Mouse (Mus musculus): Measurements from ENCODE around the gene Siva1. TPM values are rescaled to one million over a fixed set of nuclear protein-coding genes. Genes with fewer than 3 reads are reported as not detected.
A peak's percentile ranks its signal among the peaks of the same experiment; 100 is the strongest.

Siva1 gene
- polyA plus RNA-seq, 1 experiment from 2014 or later, result 152 TPM

GRCm38 (mm10) chr12:112677076-112677475 lies 32.6 kb downstream of the Siva1 start:
- Histone ChIP-seq H3K4me2 (ENCODE audit: low read depth, low read length) (no peak overlapping the region), H3K4me1 (ENCODE audit: control insufficient read depth, insufficient read depth, low read length) (peaks cover 39% of the 10 kb centered on the region), H3K27ac (ENCODE audit: low read length) (peak overlapping the region; percentile 3; the same call in 1 of the 2 replicates), H3K36me3 (ENCODE audit: control insufficient read depth, insufficient read depth, low read length) (no peaks in the 10 kb centered on the region), H3K9ac (ENCODE audit: low read length) (no peak overlapping the region), H3K27me3 (ENCODE audit: control insufficient read depth, insufficient read depth, low read length) (peaks cover 7% of the 10 kb centered on the region), H3K9me3 (replicated peaks; ENCODE audit: control insufficient read depth, low read length) (no peaks in the 10 kb centered on the region), H3K4me3 (replicated peaks; ENCODE audit: low read length) (no peak overlapping the region)
- 47% methylated on average over 5 of the region's 5 CpGs for WGBS
- no peak for ATAC-seq (ENCODE audit: insufficient read depth, low FRiP score)

- ATAC-seq (ENCODE audit: insufficient read depth, low FRiP score), result no peak
- Histone ChIP-seq H3K9ac (ENCODE audit: low read length) (peak overlapping the region; percentile 88), H3K27me3 (ENCODE audit: control insufficient read depth, insufficient read depth, low read length) (peaks cover 7% of the 10 kb centered on the region), H3K9me3 (replicated peaks; ENCODE audit: control insufficient read depth, low read length) (no peaks in the 10 kb centered on the region), H3K4me2 (ENCODE audit: low read depth, low read length) (peak overlapping the region; percentile 93), H3K27ac (ENCODE audit: low read length) (peak overlapping the region; percentile 95), H3K4me3 (replicated peaks; ENCODE audit: low read length) (peak overlapping the region; percentile 75), H3K4me1 (ENCODE audit: control insufficient read depth, insufficient read depth, low read length) (peaks cover 32% of the 10 kb centered on the region), H3K36me3 (ENCODE audit: control insufficient read depth, insufficient read depth, low read length) (no peaks in the 10 kb centered on the region)
- 30% methylated on average over 19 of the region's 19 CpGs for WGBS
These were observed 33.6 kb downstream of the Siva1 start for GRCm38 (mm10) chr12:112677943-112678554.

GRCm38 (mm10) chr12:112678555-112679026 lies 34.1 kb downstream of the Siva1 start, which contains the start of gene Zbtb42:
Zbtb42 (plus strand) TSS chr12:112678828.
- Histone ChIP-seq H3K4me1 (ENCODE audit: control insufficient read depth, insufficient read depth, low read length) (peaks cover 32% of the 10 kb centered on the region), H3K4me3 (replicated peaks; ENCODE audit: low read length) (peak within 1 kb of the TSS; percentile 75), H3K9ac (ENCODE audit: low read length) (peak within 1 kb of the TSS; percentile 88), H3K27me3 (ENCODE audit: control insufficient read depth, insufficient read depth, low read length) (peaks cover 7% of the 10 kb centered on the region), H3K36me3 (ENCODE audit: control insufficient read depth, insufficient read depth, low read length) (no peaks in the 10 kb centered on the region), H3K4me2 (ENCODE audit: low read depth, low read length) (peak within 1 kb of the TSS; percentile 93), H3K27ac (ENCODE audit: low read length) (peak within 1 kb of the TSS; percentile 95), H3K9me3 (replicated peaks; ENCODE audit: control insufficient read depth, low read length) (no peaks in the 10 kb centered on the region)
- ATAC-seq (ENCODE audit: insufficient read depth, low FRiP score), result peak; percentile 48
- under 1% methylated on average over 53 of the region's 60 CpGs for WGBS

- Histone ChIP-seq H3K4me2 (ENCODE audit: low read depth, low read length) (peak overlapping the region; percentile 93), H3K9me3 (replicated peaks; ENCODE audit: control insufficient read depth, low read length) (no peaks in the 10 kb centered on the region), H3K4me1 (ENCODE audit: control insufficient read depth, insufficient read depth, low read length) (peaks cover 32% of the 10 kb centered on the region), H3K4me3 (replicated peaks; ENCODE audit: low read length) (peak overlapping the region; percentile 75), H3K9ac (ENCODE audit: low read length) (peak overlapping the region; percentile 88), H3K36me3 (ENCODE audit: control insufficient read depth, insufficient read depth, low read length) (no peaks in the 10 kb centered on the region), H3K27me3 (ENCODE audit: control insufficient read depth, insufficient read depth, low read length) (peaks cover 7% of the 10 kb centered on the region), H3K27ac (ENCODE audit: low read length) (peak overlapping the region; percentile 95)
- peak; percentile 71 for ATAC-seq (ENCODE audit: insufficient read depth, low FRiP score)
- WGBS, result 4% methylated on average over 75 of the region's 87 CpGs
These were observed 34.8 kb downstream of the Siva1 start for GRCm38 (mm10) chr12:112679027-112679996.

GRCm38 (mm10) chr12:112683351-112683750 lies 38.9 kb downstream of the Siva1 start:
- WGBS, result 55% methylated on average over 7 of the region's 7 CpGs
- no peak overlapping the region for H3K27ac ChIP-seq (ENCODE audit: low read length)
- H3K27me3 ChIP-seq (ENCODE audit: control insufficient read depth, insufficient read depth, low read length), result peaks cover 7% of the 10 kb centered on the region
- no peak overlapping the region for H3K4me3 ChIP-seq (replicated peaks; ENCODE audit: low read length)
- H3K36me3 ChIP-seq (ENCODE audit: control insufficient read depth, insufficient read depth, low read length), result no peaks in the 10 kb centered on the region
- no peak overlapping the region for H3K9ac ChIP-seq (ENCODE audit: low read length)
- H3K4me1 ChIP-seq (ENCODE audit: control insufficient read depth, insufficient read depth, low read length), result peaks cover 6% of the 10 kb centered on the region
- ATAC-seq (ENCODE audit: insufficient read depth, low FRiP score), result no peak
- no peaks in the 10 kb centered on the region for H3K9me3 ChIP-seq (replicated peaks; ENCODE audit: control insufficient read depth, low read length)
- no peak overlapping the region for H3K4me2 ChIP-seq (ENCODE audit: low read depth, low read length)

- WGBS, result 45% methylated on average over 15 of the region's 15 CpGs
- ATAC-seq (ENCODE audit: insufficient read depth, low FRiP score), result no peak
These were observed 44.0 kb downstream of the Siva1 start for GRCm38 (mm10) chr12:112688458-112688857.

GRCm38 (mm10) chr12:112693185-112694126 lies 49.0 kb downstream of the Siva1 start:
- WGBS, result 2% methylated on average over 54 of the region's 54 CpGs
- Histone ChIP-seq H3K27me3 (ENCODE audit: control insufficient read depth, insufficient read depth, low read length) (no peaks in the 10 kb centered on the region; the same call in 1 of the 2 replicates), H3K9me3 (replicated peaks; ENCODE audit: control insufficient read depth, low read length) (no peaks in the 10 kb centered on the region), H3K4me2 (ENCODE audit: low read depth, low read length) (peak overlapping the region; percentile 66), H3K4me1 (ENCODE audit: control insufficient read depth, insufficient read depth, low read length) (peaks cover 12% of the 10 kb centered on the region), H3K9ac (ENCODE audit: low read length) (peak overlapping the region; percentile 93), H3K4me3 (replicated peaks; ENCODE audit: low read length) (peak overlapping the region; percentile 68), H3K36me3 (ENCODE audit: control insufficient read depth, insufficient read depth, low read length) (no peaks in the 10 kb centered on the region), H3K27ac (ENCODE audit: low read length) (peak overlapping the region; percentile 76)
- ATAC-seq (ENCODE audit: insufficient read depth, low FRiP score), result peak; percentile 97

More at GRCm38 (mm10) chr12:112688458-112688857, 44.0 kb downstream of the Siva1 start:
- H3K9ac ChIP-seq (ENCODE audit: low read length), result no peak overlapping the region; the same call in 1 of the 2 replicates
- H3K4me1 ChIP-seq (ENCODE audit: control insufficient read depth, insufficient read depth, low read length), result peaks cover 6% of the 10 kb centered on the region
- no peak overlapping the region for H3K27ac ChIP-seq (ENCODE audit: low read length)
- H3K27me3 ChIP-seq (ENCODE audit: control insufficient read depth, insufficient read depth, low read length), result no peaks in the 10 kb centered on the region
- no peaks in the 10 kb centered on the region for H3K36me3 ChIP-seq (ENCODE audit: control insufficient read depth, insufficient read depth, low read length)
- no peak overlapping the region for H3K4me3 ChIP-seq (replicated peaks; ENCODE audit: low read length)
- H3K4me2 ChIP-seq (ENCODE audit: low read depth, low read length), result 0 out of 2 replicates have a peak overlapping the region, but pooled peaks have one; percentile 4
- no peaks in the 10 kb centered on the region for H3K9me3 ChIP-seq (replicated peaks; ENCODE audit: control insufficient read depth, low read length)

GRCm38 (mm10) chr12:112694127-112694475 lies 49.6 kb downstream of the Siva1 start:
- Histone ChIP-seq H3K36me3 (ENCODE audit: control insufficient read depth, insufficient read depth, low read length) (no peaks in the 10 kb centered on the region), H3K4me3 (replicated peaks; ENCODE audit: low read length) (peak overlapping the region; percentile 68), H3K4me2 (ENCODE audit: low read depth, low read length) (peak overlapping the region; percentile 66), H3K9ac (ENCODE audit: low read length) (peak overlapping the region; percentile 93), H3K9me3 (replicated peaks; ENCODE audit: control insufficient read depth, low read length) (no peaks in the 10 kb centered on the region), H3K27me3 (ENCODE audit: control insufficient read depth, insufficient read depth, low read length) (no peaks in the 10 kb centered on the region; the same call in 1 of the 2 replicates), H3K4me1 (ENCODE audit: control insufficient read depth, insufficient read depth, low read length) (peaks cover 12% of the 10 kb centered on the region), H3K27ac (ENCODE audit: low read length) (peak overlapping the region; percentile 76)
- 78% methylated on average over 10 of the region's 10 CpGs for WGBS
- no peak for ATAC-seq (ENCODE audit: insufficient read depth, low FRiP score)

Data from stomach, embryonic 16.5 days (tissue).